19 mouse cellular contexts compared by ENCODE assay signal in genomic region chr8:111690960-111691445, GRCm38 (mm10). TPM values are rescaled to one million over a fixed set of nuclear protein-coding genes. Genes with fewer than 3 reads are reported as not detected.
"Had no signal": no experiment of that assay in that cellular context is flagged by ENCODE, and none has a peak within 500 bp of the region (broad histone marks: within the 10 kb centered on the region; RNA-seq: fewer than 3 reads in every experiment).

Gene Ctrb1 (minus strand): TSS chr8:111691010.

- H3K36me3 ChIP-seq: hindbrain, embryonic 15.5 days; kidney, embryonic 15.5 days; limb, embryonic 12.5 days; midbrain, embryonic 13.5 days had no signal

- H3K9me3 ChIP-seq: hindbrain, embryonic 15.5 days; kidney, embryonic 15.5 days; limb, embryonic 12.5 days; midbrain, embryonic 13.5 days had no signal

- H3K9ac ChIP-seq: hindbrain, embryonic 15.5 days; kidney, embryonic 15.5 days; limb, embryonic 12.5 days; liver, embryonic 14.5 days; midbrain, embryonic 13.5 days had no signal

- H3K4me2 ChIP-seq: hindbrain, embryonic 15.5 days; kidney, embryonic 15.5 days; limb, embryonic 12.5 days; midbrain, embryonic 13.5 days had no signal

- H3K4me1 ChIP-seq: hindbrain, embryonic 15.5 days had no signal

- H3K4me3 ChIP-seq: hindbrain, embryonic 15.5 days; kidney, embryonic 15.5 days; limb, embryonic 12.5 days; midbrain, embryonic 13.5 days had no signal

- H3K27me3 ChIP-seq: hindbrain, embryonic 15.5 days; kidney, embryonic 15.5 days; limb, embryonic 12.5 days; midbrain, embryonic 13.5 days had no signal

- DNase-seq: kidney, adult 2 months; kidney, postnatal 14 days; liver; lung, adult 2 months; lung, postnatal 36 days; right cerebral cortex, adult 18-20 months; thymus, postnatal 14 days had no signal

- H3K27ac ChIP-seq: hindbrain, embryonic 15.5 days; kidney, embryonic 15.5 days; limb, embryonic 12.5 days; liver, embryonic 14.5 days; midbrain, embryonic 13.5 days had no signal

- ATAC-seq: lung, postnatal 0 days; midbrain, embryonic 13.5 days had no signal

RNA-seq across cellular contexts. Expression of gene Ctrb1, which starts in this region (rescaled TPM):
- total RNA-seq: layer of hippocampus, adult 8-10 months; layer of hippocampus, postnatal 25 days; left cerebral cortex, postnatal 36 days; megakaryocyte progenitor cell, adult 5-6 weeks; monocyte, adult 5-6 weeks had no signal
- polyA plus RNA-seq: limb, embryonic 12.5 days; lung, postnatal 0 days; neural tube, embryonic 14.5 days had no signal
